Mouse (Mus musculus) embryo, embryonic 10.5 days (tissue): ENCODE measurements around the gene Sema3f.

Experiments used
- DNase-seq: peaks from one replicate; pipeline ENCODE4 v3.0.0-alpha.2; 2015; ENCODE audit warnings: low spot score

Sema3f gene

DNA sequence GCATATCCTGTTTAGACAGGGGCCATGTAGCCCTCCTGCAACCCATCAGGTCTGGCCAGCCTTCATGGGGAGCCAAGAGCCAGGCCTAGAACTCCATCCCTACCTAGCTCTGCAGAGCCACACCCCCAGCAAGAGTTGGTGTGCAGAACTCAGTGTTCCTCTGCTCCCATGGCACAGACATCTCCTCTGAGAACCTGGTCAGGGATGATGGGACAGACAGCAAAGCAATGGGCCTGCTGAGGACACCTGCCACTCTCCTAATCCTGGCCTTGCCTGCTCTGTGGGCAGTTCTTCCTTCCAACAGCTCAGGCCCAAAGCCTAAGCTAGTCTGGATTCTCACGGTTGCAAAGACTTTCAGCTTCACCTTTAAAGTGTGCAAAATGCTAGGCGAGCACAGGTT, 5.4 kb upstream of the Sema3f start:
- no peak for DNase-seq

DNA sequence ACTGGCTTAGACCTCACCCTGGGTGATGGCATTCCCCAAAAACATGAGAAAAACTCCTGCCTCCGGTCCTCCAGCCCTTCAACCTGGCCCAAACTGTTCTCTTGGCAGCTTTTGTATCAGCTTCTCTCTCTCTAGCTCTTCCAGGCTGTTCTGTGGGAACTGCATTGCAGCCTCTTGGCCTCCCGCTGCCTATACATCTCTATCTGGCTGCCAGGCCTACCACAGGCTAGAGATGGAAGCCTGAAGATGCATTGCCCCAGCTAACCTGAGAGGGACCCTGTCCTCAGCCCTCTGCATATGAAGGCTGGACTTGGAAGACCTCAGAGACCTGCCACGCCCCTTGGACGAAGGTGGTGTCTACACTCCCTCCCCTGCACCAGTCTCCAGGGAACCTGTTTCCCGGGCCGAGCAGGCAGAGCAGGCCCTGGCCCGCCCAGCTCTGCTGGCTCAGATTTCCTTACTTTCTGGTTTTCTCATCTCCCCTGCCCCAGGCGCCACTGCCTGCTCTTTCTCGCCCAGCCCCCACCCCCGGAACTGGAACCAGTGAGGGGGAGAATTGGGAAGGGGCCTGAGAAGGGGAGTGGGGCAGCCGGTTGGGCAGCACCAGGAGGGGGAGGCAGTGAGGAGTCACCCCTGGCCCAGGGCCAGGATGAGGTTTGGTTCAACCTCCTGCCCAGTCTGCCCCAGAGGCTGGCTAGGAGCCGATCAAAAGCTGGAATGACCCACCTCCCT, 4.1 kb upstream of the Sema3f start:
- DNase-seq, result peak; percentile 76

GRCm38 (mm10) chr9:107709096-107709696, 1.1 kb downstream of the Sema3f start:
- DNase-seq, result peak; percentile 54

DNA sequence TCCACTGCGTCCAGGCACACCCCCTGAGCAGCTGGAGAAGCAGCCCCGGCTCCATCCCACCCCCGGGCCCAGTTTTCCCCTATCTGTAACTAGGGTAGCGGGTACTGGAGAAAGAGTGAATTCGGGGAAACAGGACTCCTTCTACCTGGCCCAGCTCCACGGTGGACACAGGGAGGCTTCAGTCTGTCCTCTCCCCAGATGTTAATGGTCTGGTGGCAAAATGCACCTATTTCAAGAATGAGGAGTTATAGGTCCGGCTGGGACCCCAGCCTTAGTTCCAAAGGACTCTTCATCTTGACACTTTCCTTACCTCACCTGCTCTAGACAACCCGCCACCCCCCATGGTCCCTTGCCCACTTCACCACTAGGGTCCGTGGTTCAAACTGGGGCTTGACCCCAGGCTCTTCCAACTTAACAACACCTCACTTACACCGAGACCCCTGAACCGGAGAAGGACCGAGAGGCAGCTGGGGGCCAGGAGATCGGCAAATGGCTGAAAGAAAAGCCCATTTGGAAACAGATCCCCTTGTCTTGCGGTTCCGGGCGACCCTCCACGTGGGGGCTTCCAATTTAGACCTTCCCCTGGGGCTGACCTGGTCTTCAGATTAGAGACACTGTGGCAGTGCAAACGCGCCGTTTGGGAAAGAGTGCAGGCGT, 1.7 kb downstream of the Sema3f start:
- DNase-seq, result no peak

GRCm38 (mm10) chr9:107707701-107708438, 2.4 kb downstream of the Sema3f start:
- DNase-seq, result peak; percentile 64

GRCm38 (mm10) chr9:107706781-107707211, 3.5 kb downstream of the Sema3f start:
- DNase-seq, result peak; percentile 71

GRCm38 (mm10) chr9:107703337-107704122, 6.7 kb downstream of the Sema3f start:
- DNase-seq, result no peak

GRCm38 (mm10) chr9:107702606-107703185, 7.6 kb downstream of the Sema3f start:
- DNase-seq, result no peak

GRCm38 (mm10) chr9:107701594-107701993, 8.7 kb downstream of the Sema3f start:
- DNase-seq, result no peak

- DNase-seq, result no peak
Observed at GRCm38 (mm10) chr9:107700114-107700571, 10.1 kb downstream of the Sema3f start.

- peak; percentile 79 for DNase-seq
Observed at GRCm38 (mm10) chr9:107699376-107699980, 10.8 kb downstream of the Sema3f start.

DNA sequence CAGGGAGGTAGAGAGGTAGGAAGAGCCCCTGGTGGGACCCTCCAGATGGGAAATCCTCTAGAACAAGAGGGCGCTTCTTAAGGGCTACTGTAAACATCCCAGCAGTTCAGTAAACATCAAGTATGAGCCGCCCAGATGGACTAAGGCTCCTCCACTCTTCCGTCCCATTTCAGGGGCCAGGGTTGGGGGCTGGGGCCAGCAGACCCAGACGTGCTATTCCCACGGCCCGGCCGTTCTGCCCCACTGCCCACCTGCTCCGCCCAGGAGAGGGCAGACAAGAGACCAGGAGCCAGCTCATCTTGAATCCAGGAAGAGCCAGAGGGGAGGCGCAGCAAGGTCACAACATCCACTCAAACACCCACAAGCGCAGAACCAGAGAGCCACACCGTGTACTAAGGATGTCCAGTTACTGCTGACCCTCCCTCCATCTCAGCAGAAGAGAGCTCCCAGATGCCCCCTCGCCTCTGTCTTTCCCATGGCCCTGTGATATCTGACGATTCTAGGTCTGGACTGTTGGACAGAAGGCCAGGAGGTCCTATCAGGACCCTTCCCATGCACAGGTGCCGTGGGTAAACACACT, 11.6 kb downstream of the Sema3f start:
- peak; percentile 60 for DNase-seq

DNA sequence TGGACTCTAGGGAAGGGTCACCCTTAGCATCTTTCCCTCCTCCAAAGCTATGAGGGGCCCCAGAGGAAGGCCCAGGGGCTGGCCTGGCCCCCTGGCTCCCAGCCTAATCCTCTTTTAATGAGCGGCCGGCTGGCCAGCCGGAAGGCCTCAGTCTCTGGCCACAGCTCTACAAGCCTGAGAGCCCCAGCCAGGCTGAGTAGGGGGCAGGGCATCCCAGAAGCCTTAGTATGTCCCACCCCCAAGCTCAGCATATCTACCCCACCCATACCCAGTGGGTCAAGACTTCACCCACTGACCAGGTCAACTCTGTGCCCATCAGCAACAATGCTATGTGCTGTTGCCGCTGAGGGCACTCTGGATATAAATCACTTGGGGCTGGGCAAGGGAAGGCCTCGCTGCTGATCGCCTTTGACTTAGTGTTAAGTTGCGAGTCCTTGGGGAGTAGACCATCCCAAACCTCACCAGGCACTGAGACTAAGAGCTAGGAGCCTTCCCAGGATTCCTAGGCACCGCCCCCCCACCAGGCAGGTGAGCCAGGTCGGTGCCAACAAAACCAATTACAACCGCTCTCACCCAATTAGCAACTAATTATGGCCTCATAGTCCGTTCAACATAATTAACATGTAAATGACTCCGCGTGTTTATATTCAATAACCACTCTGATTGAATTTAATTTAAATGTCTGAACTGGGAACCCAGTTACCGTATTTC, 12.3 kb downstream of the Sema3f start:
- DNase-seq, result peak; percentile 66

DNA sequence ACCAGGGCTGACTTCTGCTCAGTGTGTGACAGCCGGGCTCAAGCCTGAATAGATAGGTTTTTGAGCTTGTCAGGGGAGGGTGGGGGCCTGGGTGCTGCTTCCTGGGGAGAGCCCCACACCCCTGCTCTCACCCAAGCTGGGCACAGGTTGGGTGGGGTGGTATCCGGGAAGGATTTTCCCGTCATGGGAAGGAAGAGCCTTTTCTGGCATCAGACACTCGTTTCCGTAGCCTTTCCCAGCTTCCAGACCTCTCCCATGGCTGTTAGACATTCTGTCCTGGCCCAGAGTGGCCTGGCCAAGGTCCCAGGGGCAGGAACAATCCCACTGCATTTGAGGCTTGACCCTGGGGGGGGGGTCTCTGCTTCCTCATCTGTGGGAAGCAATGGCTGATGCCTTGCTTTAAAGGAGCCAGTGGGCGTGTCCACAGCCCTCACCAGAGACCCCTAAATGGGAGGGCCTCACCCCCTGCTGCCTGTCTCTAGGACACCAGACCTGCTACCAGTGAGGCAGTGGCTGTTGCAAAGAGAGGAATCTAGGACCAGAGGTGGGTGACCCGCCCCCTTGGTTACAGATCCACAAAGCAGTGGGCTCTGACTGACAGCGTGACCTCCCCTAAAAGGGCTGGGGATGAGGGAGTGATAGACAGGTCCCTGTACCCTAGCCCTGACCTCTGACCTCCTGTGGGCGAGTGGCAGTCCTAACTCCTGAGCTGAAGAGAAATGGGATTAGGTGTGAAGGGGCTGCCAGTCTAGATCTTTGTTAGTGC, 13.2 kb downstream of the Sema3f start:
- peak; percentile 83 for DNase-seq

GRCm38 (mm10) chr9:107696106-107696479, 14.2 kb downstream of the Sema3f start:
- DNase-seq, result no peak

DNA sequence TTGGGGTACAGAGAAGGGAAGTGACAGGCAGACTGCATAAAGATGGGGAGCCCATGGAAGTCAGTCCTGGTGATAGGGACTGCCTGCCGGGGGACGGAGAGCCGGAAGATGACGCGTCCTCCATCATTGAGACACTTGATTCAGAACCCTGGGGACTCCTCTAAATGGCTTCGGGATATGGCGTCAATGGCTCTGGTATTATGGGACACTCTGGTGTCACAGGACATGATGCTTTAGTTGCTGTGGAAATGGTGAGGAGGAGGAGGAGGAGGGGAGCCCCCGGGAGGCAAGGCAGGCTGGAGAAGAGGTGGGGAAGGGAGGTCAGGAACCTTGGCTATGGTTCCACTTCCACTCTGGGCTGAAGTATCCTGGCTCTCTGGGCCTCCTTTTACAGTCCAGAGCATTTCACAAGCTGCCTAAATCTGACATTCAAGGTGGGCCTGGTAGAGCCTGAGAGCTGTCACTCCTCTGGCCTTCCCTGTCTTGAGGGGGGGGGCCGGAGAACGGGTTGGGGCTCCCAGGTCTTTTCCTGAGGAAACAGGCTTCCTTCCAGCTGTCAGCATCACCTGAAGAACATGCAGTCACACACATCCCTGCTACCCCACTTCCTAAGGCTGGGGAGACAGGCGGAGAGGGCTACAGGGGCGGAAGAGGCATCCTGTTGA, 14.7 kb downstream of the Sema3f start:
- no peak for DNase-seq

DNA sequence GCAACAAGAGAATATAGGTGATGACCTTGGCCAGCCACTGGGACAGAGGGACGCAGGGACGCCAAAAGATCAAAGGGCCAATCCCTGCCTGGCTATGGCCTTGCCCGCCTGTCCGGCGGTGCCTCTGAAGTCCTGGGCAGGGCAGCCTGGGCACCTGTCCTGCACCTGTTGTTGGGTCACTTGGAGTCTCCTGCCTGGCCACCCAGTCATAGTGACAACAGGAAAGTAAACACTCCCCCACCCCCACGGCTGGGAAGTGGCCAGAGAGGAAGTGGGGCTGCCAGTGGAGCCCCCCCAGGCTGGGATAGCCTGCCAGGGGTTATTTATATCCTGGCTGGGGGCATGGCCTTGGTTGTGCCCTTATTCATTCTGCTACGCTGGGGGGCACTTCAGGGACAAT, 15.6 kb downstream of the Sema3f start:
- no peak for DNase-seq

DNA sequence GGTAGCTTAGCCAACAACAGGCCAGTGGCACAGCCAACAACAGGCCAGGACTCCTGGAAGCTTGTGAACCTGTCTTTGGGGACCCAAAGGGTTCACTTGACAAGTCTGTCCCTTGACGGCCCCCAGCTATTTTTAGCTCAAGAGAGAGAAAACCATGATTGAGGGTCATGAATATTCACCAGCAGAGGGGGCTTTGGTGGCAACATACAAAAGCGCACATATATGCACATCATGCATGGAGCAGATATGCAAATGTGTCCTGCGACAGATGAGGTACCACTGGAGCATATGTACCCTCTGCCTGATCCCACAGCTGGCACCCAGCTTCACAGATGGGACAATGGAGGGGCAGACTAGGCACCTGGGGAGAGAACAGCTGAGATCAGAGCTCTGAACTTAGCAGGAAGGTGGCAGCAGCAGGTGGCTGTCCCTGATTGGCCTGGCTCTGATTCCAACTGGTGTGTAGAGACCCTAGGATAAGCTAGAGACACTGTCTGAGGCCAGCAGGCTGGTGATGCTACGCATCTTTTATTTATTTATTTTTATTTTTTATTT, 16.8 kb downstream of the Sema3f start:
- DNase-seq, result no peak
